Mouse (Mus musculus) heart, embryonic 10.5 days (tissue): ENCODE measurements around the gene Hnrnpa2b1. TPM values are rescaled to one million over a fixed set of nuclear protein-coding genes. Genes with fewer than 3 reads are reported as not detected.

Source experiments
- DNase-seq: peaks from one replicate; pipeline ENCODE4 v3.0.0-alpha.2; 2017; ENCODE audit warnings: low spot score
- H3K27ac ChIP-seq: fragments of 300-500 bp; sonication (generic); 2 replicates; pipeline ENCODE4 v1.5.1; 2016; ENCODE audit warnings: mild to moderate bottlenecking
- H3K27me3 ChIP-seq: fragments of 300-500 bp; sonication (generic); 2 replicates; pipeline ENCODE4 v1.6.1; 2016; ENCODE audit warnings: mild to moderate bottlenecking; ENCODE audit not compliant: poor library complexity, insufficient read depth, severe bottlenecking
- H3K36me3 ChIP-seq: fragments of 300-500 bp; sonication (generic); 2 replicates; pipeline ENCODE4 v1.6.1; 2016; ENCODE audit warnings: mild to moderate bottlenecking, moderate library complexity
- H3K4me1 ChIP-seq: fragments of 300-500 bp; sonication (generic); 2 replicates; pipeline ENCODE4 v1.6.1; 2016; ENCODE audit warnings: mild to moderate bottlenecking
- H3K4me3 ChIP-seq: fragments of 300-500 bp; sonication (generic); 2 replicates; pipeline ENCODE4 v1.5.1; 2016; ENCODE audit warnings: mild to moderate bottlenecking, moderate library complexity
- H3K9me3 ChIP-seq: fragments of 300-500 bp; sonication (generic); 2 replicates; pipeline ENCODE4 v1.6.1; 2016; ENCODE audit warnings: mild to moderate bottlenecking, moderate library complexity
- WGBS: fragments of 180-500 bp; shearing (Covaris S2); methylation state at CpG from one replicate; pipeline ENCODE4 v1.1.7; 2016; 5-methylcytosine and 5-hydroxymethylcytosine counted together
- polyA plus RNA-seq: library from polyadenylated mRNA; unstranded; fragments of >200 nt; fragmentation: Nextera tagmentation; extraction: Ambion mirVana; gene quantifications from 2 replicates; pipeline ENCODE4 v1.2.1, GENCODE M21; 2016

The Hnrnpa2b1 gene
- polyA plus RNA-seq, 1 experiment from 2014 or later = 1,445 TPM

DNA sequence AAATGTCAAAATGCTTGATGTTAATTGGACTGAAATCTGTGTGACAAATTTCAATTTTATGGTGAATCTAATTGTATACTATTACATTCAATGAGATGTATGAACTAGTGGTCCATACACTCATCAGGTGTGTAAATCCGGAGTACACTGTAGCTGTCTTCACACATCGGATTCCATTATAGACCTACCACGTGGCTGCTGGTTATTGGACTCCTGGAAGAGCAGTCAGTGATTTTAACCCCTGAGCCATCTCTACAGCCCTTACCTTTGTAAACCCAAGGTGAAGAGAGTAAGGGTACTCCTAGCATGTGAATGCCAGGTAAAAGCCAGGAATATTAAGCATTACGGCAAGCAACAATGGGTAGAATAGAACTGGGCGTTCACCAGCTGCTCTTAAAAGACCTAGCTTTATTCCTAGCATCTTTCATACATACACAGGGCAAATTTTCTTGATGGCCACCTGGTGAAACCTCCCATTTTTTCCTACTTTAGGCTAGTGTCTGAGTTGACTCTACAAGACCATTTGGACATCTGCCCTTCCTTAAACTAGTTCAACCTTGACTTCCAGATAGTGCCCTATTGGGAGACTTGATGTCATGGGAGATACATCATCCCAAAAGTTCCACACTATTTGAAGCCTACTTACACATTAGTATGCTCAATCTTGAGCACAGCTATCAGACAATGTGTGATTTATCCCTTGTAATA lies 10.2 kb downstream of the Hnrnpa2b1 start:
- H3K4me3 ChIP-seq = no peak overlapping the region
- H3K27me3 ChIP-seq = no peaks in the 10 kb centered on the region
- WGBS = 46% methylated on average over 5 of the region's 5 CpGs
- DNase-seq = no peak
- peaks cover 57% of the 10 kb centered on the region for H3K36me3 ChIP-seq
- H3K27ac ChIP-seq = no peak overlapping the region
- no peaks in the 10 kb centered on the region for H3K4me1 ChIP-seq
- no peaks in the 10 kb centered on the region for H3K9me3 ChIP-seq

DNA sequence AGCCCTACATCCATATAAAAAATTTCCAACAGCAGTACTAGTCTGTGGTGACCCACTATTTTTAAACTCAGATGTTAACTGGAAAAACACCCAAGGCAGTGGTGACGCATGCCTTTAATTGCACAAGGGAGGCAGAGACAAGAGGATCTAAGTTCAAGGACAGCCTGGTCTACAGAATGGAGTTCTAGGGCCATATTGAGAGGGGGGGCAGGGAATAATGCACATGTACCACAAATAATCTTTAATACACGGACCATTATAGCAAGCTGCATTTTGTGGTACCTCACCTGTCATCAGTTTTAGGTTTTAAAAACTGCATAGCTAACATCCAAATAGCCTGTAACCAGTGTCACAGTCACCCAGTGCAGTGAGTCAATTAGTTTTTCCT lies 10.8 kb downstream of the Hnrnpa2b1 start:
- Histone ChIP-seq H3K4me3 (no peak overlapping the region), H3K4me1 (no peaks in the 10 kb centered on the region), H3K9me3 (no peaks in the 10 kb centered on the region), H3K36me3 (peaks cover 51% of the 10 kb centered on the region), H3K27ac (no peak overlapping the region), H3K27me3 (no peaks in the 10 kb centered on the region)
- DNase-seq = no peak
- WGBS = 42% methylated on average over 2 of the region's 2 CpGs

DNA sequence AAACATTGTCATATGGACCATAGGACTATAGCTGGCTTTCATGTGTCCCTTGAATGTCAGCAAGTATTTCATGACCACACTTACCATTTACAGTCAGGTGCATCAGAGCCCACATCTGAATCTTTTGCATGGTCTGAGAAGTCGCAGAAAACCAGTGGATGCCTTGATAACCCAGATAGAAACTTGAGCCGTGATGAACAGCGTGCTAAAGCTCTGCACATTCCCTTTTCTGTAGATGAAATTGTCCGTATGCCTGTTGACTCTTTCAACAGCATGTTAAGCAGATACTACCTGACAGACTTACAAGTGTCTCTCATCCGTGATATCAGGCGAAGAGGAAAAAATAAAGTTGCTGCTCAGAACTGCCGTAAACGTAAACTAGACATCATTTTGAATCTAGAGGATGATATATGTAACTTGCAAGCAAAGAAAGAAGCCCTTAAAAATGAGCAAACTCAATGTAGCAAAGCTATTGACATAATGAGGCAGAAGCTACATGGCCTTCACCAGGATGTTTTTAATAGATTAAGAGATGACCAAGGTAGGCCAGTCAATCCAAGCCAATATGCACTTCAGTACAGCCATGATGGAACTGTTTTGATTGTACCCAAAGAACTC lies 11.8 kb downstream of the Hnrnpa2b1 start:
- Histone ChIP-seq H3K27me3 (no peaks in the 10 kb centered on the region), H3K4me1 (0 out of 2 replicates have a peak, but pooled peaks cover 3% of the 10 kb centered on the region), H3K9me3 (no peaks in the 10 kb centered on the region), H3K4me3 (no peak overlapping the region), H3K36me3 (peaks cover 41% of the 10 kb centered on the region), H3K27ac (no peak overlapping the region)
- WGBS = 76% methylated on average over 8 of the region's 8 CpGs
- DNase-seq = no peak

DNA sequence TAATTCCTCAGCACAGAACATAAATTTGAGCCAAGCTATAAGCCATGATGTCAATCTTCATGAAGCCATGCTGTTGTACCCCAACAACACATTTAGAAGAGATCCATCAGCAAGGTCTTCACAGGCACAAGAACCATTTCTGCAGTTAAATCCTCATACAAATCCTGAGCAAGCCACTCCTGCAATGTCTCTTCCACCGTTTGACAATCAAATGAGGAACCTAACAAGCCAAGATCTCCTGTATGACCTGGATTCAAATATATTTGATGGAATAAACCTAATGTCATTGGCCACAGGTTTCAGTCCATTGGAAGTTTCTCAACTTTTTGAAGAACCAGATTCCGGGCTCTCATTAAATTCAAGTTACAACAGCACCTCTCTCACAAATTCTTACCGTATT lies 12.4 kb downstream of the Hnrnpa2b1 start:
- H3K4me1 ChIP-seq = 0 out of 2 replicates have a peak, but pooled peaks cover 3% of the 10 kb centered on the region
- DNase-seq = no peak
- H3K9me3 ChIP-seq = no peaks in the 10 kb centered on the region
- no peak overlapping the region for H3K4me3 ChIP-seq
- no peaks in the 10 kb centered on the region for H3K27me3 ChIP-seq
- no peak overlapping the region for H3K27ac ChIP-seq
- peaks cover 35% of the 10 kb centered on the region for H3K36me3 ChIP-seq
- WGBS = 80% methylated on average over 3 of the region's 3 CpGs

DNA sequence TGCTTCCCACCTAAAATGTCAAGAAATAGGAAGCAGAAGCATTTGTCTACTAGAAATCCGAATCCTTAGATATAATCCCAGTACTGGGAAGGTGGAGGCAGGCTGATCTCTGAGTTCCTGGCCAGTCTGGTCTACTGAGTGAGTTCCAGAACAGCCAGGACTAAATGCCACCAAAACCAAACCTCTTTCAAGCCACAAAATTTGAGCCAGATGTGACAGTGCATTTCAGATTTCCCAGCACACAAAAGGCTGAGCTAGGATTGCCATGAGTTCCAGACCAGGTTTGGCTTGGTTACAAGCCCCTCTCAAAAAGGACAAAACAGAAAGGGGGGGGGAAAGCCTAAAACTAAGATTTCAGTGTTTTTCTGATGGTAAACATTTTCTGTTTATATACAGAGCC lies 13.5 kb downstream of the Hnrnpa2b1 start:
- Histone ChIP-seq H3K27ac (no peak overlapping the region), H3K27me3 (no peaks in the 10 kb centered on the region), H3K4me3 (no peak overlapping the region), H3K9me3 (no peaks in the 10 kb centered on the region), H3K36me3 (peaks cover 24% of the 10 kb centered on the region), H3K4me1 (0 out of 2 replicates have a peak, but pooled peaks cover 3% of the 10 kb centered on the region)
- DNase-seq = no peak
- 75% methylated on average over 1 of the region's 1 CpGs for WGBS

DNA sequence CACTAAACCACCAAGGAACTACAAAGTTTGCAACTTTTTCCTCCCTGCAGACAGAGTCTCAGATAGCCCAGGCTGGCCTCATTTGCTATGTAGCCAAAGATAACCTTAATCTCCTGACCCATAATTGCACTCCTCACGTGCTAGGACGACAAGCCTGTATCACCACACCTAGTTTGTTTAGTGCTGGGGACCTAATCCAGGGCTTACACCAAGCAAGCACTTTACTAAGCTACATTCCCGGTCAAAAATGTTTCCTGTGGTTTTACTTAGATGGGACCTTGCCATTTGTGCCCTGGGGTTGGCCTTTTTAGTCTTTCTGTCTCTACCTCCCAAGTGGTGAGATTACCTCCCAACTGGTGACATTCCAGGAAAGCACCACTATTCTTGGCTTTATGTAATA lies 14.7 kb downstream of the Hnrnpa2b1 start:
- WGBS = 53% methylated on average over 3 of the region's 3 CpGs
- no peak for DNase-seq
- H3K4me3 ChIP-seq = no peak overlapping the region
- no peaks in the 10 kb centered on the region for H3K27me3 ChIP-seq
- H3K36me3 ChIP-seq = peaks cover 12% of the 10 kb centered on the region
- no peaks in the 10 kb centered on the region for H3K9me3 ChIP-seq
- H3K4me1 ChIP-seq = 0 out of 2 replicates have a peak, but pooled peaks cover 3% of the 10 kb centered on the region
- no peak overlapping the region for H3K27ac ChIP-seq

DNA sequence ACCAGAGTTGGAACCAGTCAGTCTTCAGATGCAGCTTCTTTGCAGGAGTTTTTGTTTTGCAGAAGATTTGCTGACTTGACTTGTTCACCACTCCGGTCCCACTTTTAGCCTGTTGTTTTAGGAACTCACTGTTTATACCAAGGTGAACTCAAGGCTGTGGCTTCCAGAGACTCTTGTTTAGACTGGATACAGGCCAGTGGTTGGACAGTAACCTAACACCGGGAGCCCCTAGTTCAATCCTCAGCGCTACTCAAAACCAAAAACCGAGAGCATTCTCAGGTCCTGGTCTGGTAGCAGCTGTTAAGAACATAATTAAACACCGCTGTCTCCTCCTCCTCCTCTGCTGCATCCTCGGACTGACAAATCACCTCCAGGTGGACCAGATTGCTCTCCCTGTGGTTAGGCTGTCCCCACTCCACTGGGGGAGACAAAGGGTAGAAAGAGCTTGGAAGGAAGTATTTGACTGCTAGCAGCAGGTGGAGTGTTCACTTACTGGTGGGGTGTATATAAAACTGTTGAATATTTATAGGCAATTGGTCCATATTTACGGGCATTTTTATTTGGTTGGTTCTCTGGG lies 16.7 kb downstream of the Hnrnpa2b1 start:
- no peak for DNase-seq
- WGBS = 77% methylated on average over 7 of the region's 7 CpGs
- Histone ChIP-seq H3K36me3 (no peaks in the 10 kb centered on the region), H3K27me3 (no peaks in the 10 kb centered on the region), H3K4me3 (no peak overlapping the region), H3K9me3 (no peaks in the 10 kb centered on the region), H3K4me1 (0 out of 2 replicates have a peak, but pooled peaks cover 3% of the 10 kb centered on the region), H3K27ac (no peak overlapping the region)

DNA sequence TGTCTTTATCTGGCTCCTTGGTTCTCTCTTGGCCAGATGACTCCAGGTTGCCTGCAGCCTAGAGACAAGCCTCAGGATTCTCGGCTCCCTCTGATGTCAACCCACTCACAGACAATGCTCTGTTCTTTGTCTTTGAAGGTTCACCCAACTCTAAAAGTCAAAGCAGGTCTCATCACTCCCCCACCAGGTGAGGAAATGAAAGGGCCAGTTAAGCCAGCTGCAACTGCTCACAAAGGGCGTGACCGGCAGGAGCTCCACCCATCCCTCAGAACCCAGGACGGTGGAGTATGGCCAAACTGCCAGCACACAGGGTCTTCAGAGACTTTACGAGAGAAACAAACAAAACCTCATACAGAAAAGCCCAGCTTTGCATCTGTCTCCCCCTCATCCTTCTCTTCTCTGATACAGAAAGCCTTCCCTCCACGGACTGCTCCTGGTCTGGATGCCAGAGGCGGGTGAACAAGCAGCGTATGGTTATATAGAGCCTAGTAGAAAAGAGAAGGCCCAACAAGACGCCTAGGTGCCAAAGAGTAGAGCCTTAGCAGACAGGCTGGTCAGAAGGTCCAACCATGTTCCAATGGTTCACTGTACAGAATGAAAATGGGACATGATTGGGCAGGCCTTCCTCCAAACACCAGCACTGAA lies 27.4 kb downstream of the Hnrnpa2b1 start:
- Histone ChIP-seq H3K27me3 (peaks cover 4% of the 10 kb centered on the region; the same call in 1 of the 2 replicates), H3K36me3 (no peaks in the 10 kb centered on the region), H3K27ac (0 out of 2 replicates have a peak overlapping the region, but pooled peaks have one; percentile 29), H3K4me3 (no peak overlapping the region), H3K4me1 (peaks cover 34% of the 10 kb centered on the region), H3K9me3 (no peaks in the 10 kb centered on the region)
- no peak for DNase-seq
- WGBS = 52% methylated on average over 9 of the region's 9 CpGs

DNA sequence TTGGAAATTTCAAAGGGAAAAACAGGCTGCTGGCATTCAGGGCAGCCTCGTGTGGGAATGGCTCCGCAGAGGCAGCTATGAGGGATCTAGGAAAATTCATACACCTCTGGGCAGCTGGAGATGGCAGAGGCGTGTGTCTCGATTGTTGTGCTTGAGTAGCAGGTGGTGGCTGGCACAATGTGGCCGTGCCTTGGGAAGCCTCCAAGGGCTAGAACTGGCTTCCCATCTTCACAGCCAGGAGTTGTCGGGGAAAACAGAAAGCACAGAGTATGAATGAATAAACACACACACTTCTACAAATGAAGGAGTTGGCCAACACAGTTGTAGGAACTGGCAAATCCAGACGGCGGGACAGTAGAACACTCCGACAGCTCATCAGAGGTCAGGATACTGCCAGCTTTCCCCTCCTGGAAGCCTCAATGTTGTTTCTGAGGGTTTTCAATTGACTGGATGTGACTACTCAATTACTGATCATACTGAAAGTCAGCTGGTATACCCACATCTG lies 30.8 kb downstream of the Hnrnpa2b1 start:
- Histone ChIP-seq H3K27me3 (peaks cover 25% of the 10 kb centered on the region), H3K4me3 (no peak overlapping the region), H3K9me3 (no peaks in the 10 kb centered on the region), H3K36me3 (no peaks in the 10 kb centered on the region), H3K4me1 (peaks cover 43% of the 10 kb centered on the region), H3K27ac (peak overlapping the region; percentile 11; the same call in 1 of the 2 replicates)
- peak; percentile 52 for DNase-seq
- WGBS = 81% methylated on average over 9 of the region's 9 CpGs

DNA sequence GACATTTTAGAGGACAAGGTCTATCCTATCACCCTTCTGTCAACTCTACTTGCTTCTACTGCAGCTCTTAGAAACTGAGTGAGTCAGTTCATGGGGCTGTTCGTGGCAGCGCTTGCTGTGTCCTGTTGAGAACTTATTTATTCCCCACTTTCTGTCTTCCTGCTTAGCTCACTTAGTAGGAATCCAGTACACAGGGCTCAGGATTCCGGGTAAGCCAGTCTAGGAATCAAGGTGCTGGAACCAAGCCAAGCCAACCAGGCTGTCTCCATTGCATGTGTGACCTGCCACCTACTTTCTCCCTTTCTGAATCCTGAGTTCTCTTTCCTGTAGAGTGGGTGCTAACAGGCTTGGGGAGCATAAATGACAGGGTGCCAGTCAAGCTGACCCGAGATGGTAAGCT lies 32.0 kb downstream of the Hnrnpa2b1 start:
- Histone ChIP-seq H3K27me3 (peaks cover 37% of the 10 kb centered on the region), H3K9me3 (no peaks in the 10 kb centered on the region), H3K27ac (peak overlapping the region; percentile 65; the same call in 1 of the 2 replicates), H3K36me3 (no peaks in the 10 kb centered on the region), H3K4me3 (no peak overlapping the region), H3K4me1 (peaks cover 55% of the 10 kb centered on the region)
- 42% methylated on average over 4 of the region's 4 CpGs for WGBS
- DNase-seq = no peak

DNA sequence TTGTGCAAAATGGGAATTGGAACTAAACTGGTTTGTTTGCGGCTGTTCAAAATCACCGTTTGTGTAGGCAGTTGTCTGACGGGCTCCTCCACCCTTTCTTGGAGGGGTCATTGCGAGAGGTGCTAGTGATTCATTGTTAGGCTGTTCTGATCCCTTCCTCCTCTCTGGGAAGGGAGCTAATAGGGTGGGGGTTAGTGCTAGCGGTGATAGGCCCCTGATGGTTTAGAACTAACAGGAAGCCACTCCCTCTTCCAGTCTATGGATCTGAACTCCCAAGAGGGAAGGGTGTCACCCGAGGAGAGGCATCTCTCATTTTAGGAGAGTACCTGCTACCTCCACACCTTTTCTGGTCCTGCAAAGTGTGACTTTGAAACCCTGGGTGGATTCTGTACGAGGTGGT lies 35.4 kb downstream of the Hnrnpa2b1 start:
- Histone ChIP-seq H3K27ac (no peak overlapping the region), H3K4me3 (no peak overlapping the region), H3K4me1 (peaks cover 47% of the 10 kb centered on the region), H3K9me3 (no peaks in the 10 kb centered on the region), H3K27me3 (peaks cover 56% of the 10 kb centered on the region), H3K36me3 (no peaks in the 10 kb centered on the region)
- DNase-seq = no peak
- 33% methylated on average over 7 of the region's 7 CpGs for WGBS

DNA sequence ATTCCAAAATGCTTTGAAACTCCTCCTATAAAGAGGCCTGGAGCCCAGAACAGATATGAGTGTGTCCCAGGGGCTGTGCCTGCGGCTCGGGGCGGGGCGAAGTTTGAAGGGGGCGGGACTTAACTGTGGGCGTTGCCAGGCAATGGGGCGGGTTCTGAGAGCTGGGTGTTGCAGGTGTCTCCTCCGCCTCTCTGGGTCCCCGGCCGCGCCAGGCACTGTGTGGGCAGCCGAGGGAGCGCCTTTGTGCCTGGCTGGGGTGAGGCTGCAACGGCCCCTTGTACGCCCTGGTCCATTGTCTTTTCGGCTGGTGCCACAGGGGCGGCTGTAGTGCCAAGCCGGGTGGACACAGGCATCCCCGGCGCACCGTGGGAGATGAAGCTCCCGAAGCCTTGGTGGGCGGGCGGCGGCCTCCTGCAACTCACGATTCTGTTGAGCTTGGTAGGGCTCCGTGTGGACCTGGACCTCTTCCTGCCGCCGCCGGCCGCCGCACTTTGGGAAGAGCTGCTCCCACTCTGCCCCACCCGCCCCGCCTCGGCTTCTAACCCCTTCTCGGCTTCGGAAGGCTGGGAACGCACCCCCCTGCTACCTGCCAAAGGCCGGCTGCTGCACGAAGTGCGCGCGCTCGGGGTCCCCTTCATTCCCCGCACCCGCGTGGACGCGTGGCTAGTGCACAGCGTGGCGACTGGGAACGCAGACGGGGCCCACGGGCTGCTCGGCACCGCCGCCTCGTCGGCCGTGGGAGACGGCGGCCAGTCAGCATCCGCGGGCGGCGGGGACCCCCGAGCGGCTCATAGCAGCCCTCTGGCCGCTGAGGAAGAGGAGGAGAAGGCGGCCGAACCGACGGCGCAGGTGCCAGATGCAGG lies 36.9 kb downstream of the Hnrnpa2b1 start, which contains the start of gene Nfe2l3:
Gene Nfe2l3, plus strand, starts transcription at position 136 of the 863 bp plus-strand sequence.
- Histone ChIP-seq H3K27me3 (peaks cover 52% of the 10 kb centered on the region), H3K36me3 (no peaks in the 10 kb centered on the region), H3K9me3 (no peaks in the 10 kb centered on the region), H3K4me1 (peaks cover 32% of the 10 kb centered on the region), H3K4me3 (peak within 1 kb of the TSS; percentile 75), H3K27ac (peak within 1 kb of the TSS; percentile 80)
- peak; percentile 91 for DNase-seq
- WGBS = 2% methylated on average over 74 of the region's 74 CpGs
